Mouse (Mus musculus) macrophage (primary cell): Measurements from ENCODE around the gene Narfl. TPM values are rescaled to one million over a fixed set of nuclear protein-coding genes. Genes with fewer than 3 reads are reported as not detected.

Experiments
- polyA plus RNA-seq: library from polyadenylated mRNA; stranded (reverse); fragments of 250-400 nt; gene quantifications from 3 replicates; pipeline ENCODE4 v1.2.4, GENCODE M21; 2018; ENCODE audit warnings: inconsistent platforms

Gene Narfl
- polyA plus RNA-seq, 1 experiment from 2014 or later, result 19.4 TPM

Other genes starting within 250 kb of the Narfl start
- gene Sox8, start 203.1 kb upstream of the Narfl start, polyA plus RNA-seq, result not detected in 3 replicates
- 13.4 to 17.2 TPM (median 16.4 TPM) in 3 replicates for gene Lmf1, start 194.7 kb upstream of the Narfl start, polyA plus RNA-seq
- gene Gng13, start 56.6 kb upstream of the Narfl start, polyA plus RNA-seq, result not detected in 3 replicates
- gene Chtf18, start 46.4 kb upstream of the Narfl start, polyA plus RNA-seq, result 0.80 to 5.9 TPM (median 1.1 TPM) in 3 replicates
- gene Rpusd1, start 46.1 kb upstream of the Narfl start, polyA plus RNA-seq, result 5.9 to 11.6 TPM (median 7.3 TPM) in 3 replicates
- gene Mslnl, start 37.7 kb upstream of the Narfl start, polyA plus RNA-seq, result not detected in 3 replicates
- not detected in 3 replicates for gene Msln, start 19.4 kb upstream of the Narfl start, polyA plus RNA-seq
- 10.9 to 28.1 TPM (median 26.5 TPM) in 3 replicates for gene Haghl, start 11.9 kb downstream of the Narfl start, polyA plus RNA-seq
- not detected in 3 replicates for gene Ccdc78, start 12.8 kb downstream of the Narfl start, polyA plus RNA-seq
- 12.9 to 59.3 TPM (median 54.8 TPM) in 3 replicates for gene Fam173a, start 19.1 kb downstream of the Narfl start, polyA plus RNA-seq
- not detected in 3 replicates for gene AC134908.4, start 21.9 kb downstream of the Narfl start, polyA plus RNA-seq
- 3.0 to 22.9 TPM (median 8.0 TPM) in 3 replicates for gene Metrn, start 23.4 kb downstream of the Narfl start, polyA plus RNA-seq
- 0.13 to 0.33 TPM (median 0.32 TPM) in 3 replicates for gene Fbxl16, start 35.3 kb downstream of the Narfl start, polyA plus RNA-seq
- 8.8 to 13.8 TPM (median 9.0 TPM) in 3 replicates for gene Wdr24, start 49.9 kb downstream of the Narfl start, polyA plus RNA-seq
- gene Jmjd8, start 55.1 kb downstream of the Narfl start, polyA plus RNA-seq, result 15.2 to 28.3 TPM (median 18.9 TPM) in 3 replicates
- gene Stub1, start 59.6 kb downstream of the Narfl start, polyA plus RNA-seq, result 74.2 to 109 TPM (median 78.5 TPM) in 3 replicates
- 0.16 to 0.97 TPM in 2 of 3 replicates, not detected in the other for gene Rhbdl1, start 63.5 kb downstream of the Narfl start, polyA plus RNA-seq
- 0.09 to 1.1 TPM (median 0.43 TPM) in 3 replicates for gene Gm20683, start 68.0 kb downstream of the Narfl start, polyA plus RNA-seq
- gene Rhot2, start 71.1 kb downstream of the Narfl start, polyA plus RNA-seq, result 20.6 to 24.8 TPM (median 22.4 TPM) in 3 replicates
- gene Wdr90, start 87.7 kb downstream of the Narfl start, polyA plus RNA-seq, result 1.5 to 2.9 TPM (median 2.5 TPM) in 3 replicates
- 5.6 to 15.2 TPM (median 7.1 TPM) in 3 replicates for gene Mcrip2, start 95.0 kb downstream of the Narfl start, polyA plus RNA-seq
- 3.3 to 5.5 TPM (median 5.2 TPM) in 3 replicates for gene Mettl26, start 101.3 kb downstream of the Narfl start, polyA plus RNA-seq
- gene Wfikkn1, start 107.1 kb downstream of the Narfl start, polyA plus RNA-seq, result 0.13 to 0.32 TPM (median 0.20 TPM) in 3 replicates
- gene Rab40c, start 146.0 kb downstream of the Narfl start, polyA plus RNA-seq, result 13.7 to 21.8 TPM (median 16.8 TPM) in 3 replicates
- 33.1 to 43.2 TPM (median 35.1 TPM) in 3 replicates for gene Pigq, start 171.2 kb downstream of the Narfl start, polyA plus RNA-seq
- not detected in 3 replicates for gene Nhlrc4, start 171.2 kb downstream of the Narfl start, polyA plus RNA-seq
- not detected in 3 replicates for gene A930017K11Rik, start 178.8 kb downstream of the Narfl start, polyA plus RNA-seq
- 5.2 to 13.5 TPM (median 5.9 TPM) in 3 replicates for gene Capn15, start 212.0 kb downstream of the Narfl start, polyA plus RNA-seq